Mouse (Mus musculus): ENCODE measurements at regions not wholly inside any gene's neighbourhood (a gene's known extent, or its start where the extent isn't known, plus 50 kb on each side); places are given as distances from the start of the nearest gene placed in this dataset.

- WGBS = 4% methylated on average over 11 of the region's 11 CpGs
- peak overlapping the region; percentile 35 for H3K4me3 ChIP-seq (ENCODE audit: low read length)
- H3K9ac ChIP-seq (ENCODE audit: low read length) = no peak overlapping the region; the same call in 1 of the 2 replicates
- H3K27me3 ChIP-seq (ENCODE audit: control insufficient read depth, insufficient read depth, low read length) = no peaks in the 10 kb centered on the region
- H3K4me1 ChIP-seq (ENCODE audit: control insufficient read depth, insufficient read depth, low read length) = peaks cover 9% of the 10 kb centered on the region
- peak; percentile 84 for ATAC-seq (replicated peaks; ENCODE audit: extremely low read depth, insufficient read depth, low FRiP score)
- H3K27ac ChIP-seq (ENCODE audit: low read length) = peak overlapping the region; percentile 39
- H3K4me2 ChIP-seq (ENCODE audit: low read depth, low read length) = peak overlapping the region; percentile 63
- no peaks in the 10 kb centered on the region for H3K36me3 ChIP-seq (ENCODE audit: control insufficient read depth, insufficient read depth)
- H3K9me3 ChIP-seq (replicated peaks; ENCODE audit: control insufficient read depth, low read length) = no peaks in the 10 kb centered on the region
These were observed 345.8 kb downstream of the Mctp2 start for GRCm38 (mm10) chr7:71960453-71961230.

- Histone ChIP-seq H3K27ac (ENCODE audit: low read length) (no peak overlapping the region), H3K9ac (ENCODE audit: low read length) (no peak overlapping the region), H3K4me3 (ENCODE audit: low read length) (no peak overlapping the region), H3K36me3 (ENCODE audit: control insufficient read depth, insufficient read depth) (no peaks in the 10 kb centered on the region), H3K4me2 (ENCODE audit: low read depth, low read length) (no peak overlapping the region), H3K9me3 (replicated peaks; ENCODE audit: control insufficient read depth, low read length) (no peaks in the 10 kb centered on the region), H3K4me1 (ENCODE audit: control insufficient read depth, insufficient read depth, low read length) (no peaks in the 10 kb centered on the region; the same call in 1 of the 2 replicates), H3K27me3 (ENCODE audit: control insufficient read depth, insufficient read depth, low read length) (no peaks in the 10 kb centered on the region)
- ATAC-seq (replicated peaks; ENCODE audit: extremely low read depth, insufficient read depth, low FRiP score) = no peak
- 58% methylated on average over 6 of the region's 6 CpGs for WGBS
These were observed 359.9 kb downstream of the Mctp2 start for GRCm38 (mm10) chr7:71946548-71946947.

GRCm38 (mm10) chr7:71943078-71944042, 363.0 kb downstream of the Mctp2 start:
- H3K27me3 ChIP-seq (ENCODE audit: control insufficient read depth, insufficient read depth, low read length) = no peaks in the 10 kb centered on the region
- H3K36me3 ChIP-seq (ENCODE audit: control insufficient read depth, insufficient read depth) = no peaks in the 10 kb centered on the region
- H3K9ac ChIP-seq (ENCODE audit: low read length) = no peak overlapping the region
- no peak overlapping the region for H3K4me3 ChIP-seq (ENCODE audit: low read length)
- no peak overlapping the region for H3K27ac ChIP-seq (ENCODE audit: low read length)
- no peaks in the 10 kb centered on the region for H3K9me3 ChIP-seq (replicated peaks; ENCODE audit: control insufficient read depth, low read length)
- 55% methylated on average over 16 of the region's 16 CpGs for WGBS
- no peak for ATAC-seq (replicated peaks; ENCODE audit: extremely low read depth, insufficient read depth, low FRiP score)
- peaks cover 8% of the 10 kb centered on the region for H3K4me1 ChIP-seq (ENCODE audit: control insufficient read depth, insufficient read depth, low read length)
- H3K4me2 ChIP-seq (ENCODE audit: low read depth, low read length) = no peak overlapping the region

DNA sequence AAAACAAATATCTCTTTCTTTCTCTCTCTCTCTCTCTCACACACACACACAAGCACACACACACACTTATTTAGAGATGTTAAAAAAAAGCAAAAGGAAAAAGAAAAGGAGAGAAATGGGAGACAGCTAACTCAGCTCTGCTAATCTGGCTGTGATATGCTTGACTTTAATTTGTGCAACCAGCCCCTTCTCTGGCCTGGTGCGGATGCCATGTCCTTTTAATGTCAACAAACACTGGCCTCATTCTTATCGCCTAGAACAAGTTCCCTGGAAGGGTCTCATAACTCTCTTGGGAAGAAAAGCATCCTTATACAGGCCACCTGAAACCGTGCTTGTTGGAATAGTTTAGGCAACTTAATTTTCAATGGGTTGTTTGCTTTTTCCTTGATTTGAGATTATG, 368.7 kb downstream of the Mctp2 start:
- Histone ChIP-seq H3K9me3 (replicated peaks; ENCODE audit: control insufficient read depth, low read length) (no peaks in the 10 kb centered on the region), H3K27me3 (ENCODE audit: control insufficient read depth, insufficient read depth, low read length) (no peaks in the 10 kb centered on the region), H3K9ac (ENCODE audit: low read length) (no peak overlapping the region), H3K4me1 (ENCODE audit: control insufficient read depth, insufficient read depth, low read length) (peaks cover 8% of the 10 kb centered on the region), H3K4me2 (ENCODE audit: low read depth, low read length) (no peak overlapping the region), H3K36me3 (ENCODE audit: control insufficient read depth, insufficient read depth) (no peaks in the 10 kb centered on the region), H3K4me3 (ENCODE audit: low read length) (no peak overlapping the region), H3K27ac (ENCODE audit: low read length) (no peak overlapping the region)
- no peak for ATAC-seq (replicated peaks; ENCODE audit: extremely low read depth, insufficient read depth, low FRiP score)
- WGBS = 42% methylated on average over 3 of the region's 3 CpGs

DNA sequence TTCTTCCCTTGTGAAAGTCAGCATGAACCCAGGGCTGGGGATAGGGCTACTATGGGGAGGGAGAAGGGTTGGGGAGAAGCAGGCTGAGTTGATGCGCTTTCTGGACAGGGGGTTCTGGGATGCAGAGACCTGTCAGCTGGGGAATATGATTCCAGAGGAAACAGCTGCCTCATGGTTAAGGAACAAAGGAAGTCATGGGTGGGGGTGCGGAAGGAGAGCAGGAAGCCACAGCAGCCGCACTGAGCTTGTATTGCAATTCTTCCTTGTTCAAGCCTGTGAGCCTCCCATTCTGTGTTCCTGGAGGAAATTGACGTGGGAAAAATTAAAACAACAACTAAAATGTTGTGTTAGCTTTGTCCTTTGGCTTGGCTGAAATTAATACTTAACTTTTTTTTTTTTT, 369.7 kb downstream of the Mctp2 start:
- Histone ChIP-seq H3K36me3 (ENCODE audit: control insufficient read depth, insufficient read depth) (no peaks in the 10 kb centered on the region), H3K4me1 (ENCODE audit: control insufficient read depth, insufficient read depth, low read length) (peaks cover 8% of the 10 kb centered on the region), H3K4me3 (ENCODE audit: low read length) (no peak overlapping the region), H3K27me3 (ENCODE audit: control insufficient read depth, insufficient read depth, low read length) (no peaks in the 10 kb centered on the region), H3K4me2 (ENCODE audit: low read depth, low read length) (no peak overlapping the region), H3K27ac (ENCODE audit: low read length) (no peak overlapping the region), H3K9ac (ENCODE audit: low read length) (no peak overlapping the region), H3K9me3 (replicated peaks; ENCODE audit: control insufficient read depth, low read length) (no peaks in the 10 kb centered on the region)
- no peak for ATAC-seq (replicated peaks; ENCODE audit: extremely low read depth, insufficient read depth, low FRiP score)
- 59% methylated on average over 4 of the region's 4 CpGs for WGBS
